Mouse (Mus musculus) midbrain, embryonic 14.5 days (tissue): ENCODE results near the gene Pptc7. TPM values are rescaled to one million over a fixed set of nuclear protein-coding genes. Genes with fewer than 3 reads are reported as not detected.

Experiments
- ATAC-seq: fragments of 200-750 bp; cut with Nextera tagmentation; 2 replicates; pipeline ENCODE4 v1.8.0; 2017; ENCODE audit warnings: moderate number of reproducible peaks, moderate library complexity; ENCODE audit not compliant: low FRiP score, low TSS enrichment
- DNase-seq: peaks from one replicate; pipeline ENCODE4 v3.0.0-alpha.2; 2015
- H3K27ac ChIP-seq: fragments of 300-500 bp; sonication (generic); replicated peaks from 2 replicates; pipeline ENCODE4 v1.5.1; 2014; ENCODE audit warnings: mild to moderate bottlenecking, low read depth, low read length, moderate library complexity
- H3K27me3 ChIP-seq: fragments of 300-500 bp; sonication (generic); 2 replicates; pipeline ENCODE4 v1.6.1; 2014; ENCODE audit warnings: low read length, control low read depth, mixed read lengths; ENCODE audit not compliant: control insufficient read depth, insufficient read depth
- H3K36me3 ChIP-seq: fragments of 300-500 bp; sonication (generic); 2 replicates; pipeline ENCODE4 v1.6.1; 2014; ENCODE audit warnings: low read length, control low read depth; ENCODE audit not compliant: control insufficient read depth, insufficient read depth
- H3K4me1 ChIP-seq: fragments of 300-500 bp; sonication (generic); 2 replicates; pipeline ENCODE4 v1.6.1; 2014; ENCODE audit warnings: mild to moderate bottlenecking, antibody characterized with exemption, low read length, control low read depth; ENCODE audit not compliant: control insufficient read depth, insufficient read depth
- H3K4me2 ChIP-seq: fragments of 300-500 bp; sonication (generic); 2 replicates; pipeline ENCODE4 v1.6.1; 2014; ENCODE audit warnings: mild to moderate bottlenecking, low read length, moderate library complexity
- H3K4me3 ChIP-seq: fragments of 300-500 bp; sonication (generic); replicated peaks from 2 replicates; pipeline ENCODE4 v1.5.1; 2014; ENCODE audit warnings: low read depth, low read length
- H3K9ac ChIP-seq: fragments of 300-500 bp; sonication (generic); replicated peaks from 2 replicates; pipeline ENCODE4 v1.6.1; 2014; ENCODE audit warnings: mild to moderate bottlenecking, low read length, moderate library complexity
- H3K9me3 ChIP-seq: fragments of 300-500 bp; sonication (generic); 2 replicates; pipeline ENCODE4 v1.6.1; 2016; ENCODE audit warnings: low read length, control low read depth, mixed read lengths; ENCODE audit not compliant: control insufficient read depth
- WGBS: fragments of 180-500 bp; shearing (Covaris S2); extraction: QIAGEN DNeasy Blood & Tissue Kit; methylation state at CpG from one replicate; pipeline ENCODE4 v1.1.7; 2014; 5-methylcytosine and 5-hydroxymethylcytosine counted together
- polyA plus RNA-seq: library from polyadenylated mRNA; unstranded; fragments of >200 nt; fragmentation: Nextera tagmentation; extraction: Ambion mirVana; gene quantifications from 2 replicates; pipeline ENCODE4 v1.2.1, GENCODE M21; 2014

Pptc7 gene
- polyA plus RNA-seq, 1 experiment from 2014 or later: 9.1 TPM

- Histone ChIP-seq H3K9ac (no peak overlapping the region), H3K4me3 (no peak overlapping the region), H3K4me1 (0 out of 2 replicates have a peak, but pooled peaks cover 4% of the 10 kb centered on the region), H3K27ac (0 out of 2 replicates have a peak overlapping the region, but pooled peaks have one; percentile 3), H3K4me2 (no peak overlapping the region), H3K36me3 (no peaks in the 10 kb centered on the region), H3K27me3 (no peaks in the 10 kb centered on the region), H3K9me3 (no peaks in the 10 kb centered on the region)
- WGBS: 73% methylated on average over 17 of the region's 17 CpGs
- ATAC-seq: no peak
- no peak for DNase-seq
Observed at GRCm38 (mm10) chr5:122302810-122303745, 18.9 kb downstream of the Pptc7 start.

DNA sequence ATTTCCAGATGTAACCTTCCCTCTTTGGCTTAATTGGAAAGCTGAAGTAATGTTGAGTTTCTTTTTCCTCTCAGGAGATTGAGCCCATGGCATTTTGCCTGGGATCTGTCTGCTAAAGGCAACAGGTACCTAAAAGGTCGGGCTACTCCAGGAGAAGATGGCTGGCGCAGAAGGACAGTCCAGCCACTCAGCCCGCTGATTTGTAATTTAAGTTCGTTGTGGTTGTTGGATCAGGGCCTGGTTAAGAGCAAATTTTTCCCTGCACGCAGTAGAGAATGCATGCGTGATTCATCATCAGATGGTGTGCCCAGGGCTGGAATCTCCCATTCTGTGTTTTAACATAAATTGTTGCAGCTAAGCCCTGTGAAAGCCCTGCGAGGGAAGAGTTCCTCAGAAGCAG is 19.8 kb downstream of the Pptc7 start:
- H3K9ac ChIP-seq: no peak overlapping the region
- WGBS: 92% methylated on average over 7 of the region's 7 CpGs

DNA sequence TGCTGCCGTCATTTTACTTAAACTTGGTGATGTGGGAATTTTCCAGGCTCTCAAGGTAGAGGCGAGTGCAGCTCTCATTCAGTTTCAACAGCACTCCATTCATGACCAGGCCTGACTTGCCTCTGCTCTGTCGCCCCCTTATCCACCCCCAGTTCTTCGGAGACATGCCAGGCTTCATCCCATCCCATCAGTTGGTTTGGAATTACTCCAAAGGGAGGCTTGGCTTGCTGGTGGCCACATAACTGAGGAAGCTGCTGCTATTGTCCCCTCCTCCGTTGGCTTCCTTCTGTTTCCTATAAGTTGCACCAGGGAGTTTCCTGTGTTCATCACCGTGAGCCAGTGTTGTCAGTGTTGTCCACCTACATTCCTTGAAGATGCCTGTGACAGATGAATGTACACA is 20.4 kb downstream of the Pptc7 start:
- Histone ChIP-seq H3K9me3 (no peaks in the 10 kb centered on the region), H3K27ac (no peak overlapping the region)
- DNase-seq: no peak

More for the DNA sequence above, 19.8 kb downstream of the Pptc7 start:
- no peak for ATAC-seq
- peaks cover 7% of the 10 kb centered on the region for H3K36me3 ChIP-seq
- no peak overlapping the region for H3K27ac ChIP-seq
- no peak overlapping the region for H3K4me2 ChIP-seq
- H3K4me1 ChIP-seq: 0 out of 2 replicates have a peak, but pooled peaks cover 4% of the 10 kb centered on the region
- no peaks in the 10 kb centered on the region for H3K9me3 ChIP-seq
- no peak for DNase-seq
- H3K27me3 ChIP-seq: no peaks in the 10 kb centered on the region
- H3K4me3 ChIP-seq: no peak overlapping the region

GRCm38 (mm10) chr5:122305472-122305871 is 21.3 kb downstream of the Pptc7 start:
- no peak overlapping the region for H3K27ac ChIP-seq
- ATAC-seq (no peak), DNase-seq (no peak)
- 0 out of 2 replicates have a peak, but pooled peaks cover 4% of the 10 kb centered on the region for H3K4me1 ChIP-seq
- no peaks in the 10 kb centered on the region for H3K27me3 ChIP-seq
- H3K4me3 ChIP-seq: no peak overlapping the region
- no peak overlapping the region for H3K4me2 ChIP-seq
- WGBS: 91% methylated on average over 7 of the region's 7 CpGs
- H3K9me3 ChIP-seq: no peaks in the 10 kb centered on the region
- peaks cover 12% of the 10 kb centered on the region for H3K36me3 ChIP-seq
- no peak overlapping the region for H3K9ac ChIP-seq

More for the DNA sequence above, 20.4 kb downstream of the Pptc7 start:
- Histone ChIP-seq H3K4me1 (0 out of 2 replicates have a peak, but pooled peaks cover 4% of the 10 kb centered on the region), H3K4me2 (no peak overlapping the region), H3K4me3 (no peak overlapping the region), H3K9ac (no peak overlapping the region), H3K27me3 (no peaks in the 10 kb centered on the region), H3K36me3 (peaks cover 10% of the 10 kb centered on the region)
- no peak for ATAC-seq
- 89% methylated on average over 6 of the region's 6 CpGs for WGBS

DNA sequence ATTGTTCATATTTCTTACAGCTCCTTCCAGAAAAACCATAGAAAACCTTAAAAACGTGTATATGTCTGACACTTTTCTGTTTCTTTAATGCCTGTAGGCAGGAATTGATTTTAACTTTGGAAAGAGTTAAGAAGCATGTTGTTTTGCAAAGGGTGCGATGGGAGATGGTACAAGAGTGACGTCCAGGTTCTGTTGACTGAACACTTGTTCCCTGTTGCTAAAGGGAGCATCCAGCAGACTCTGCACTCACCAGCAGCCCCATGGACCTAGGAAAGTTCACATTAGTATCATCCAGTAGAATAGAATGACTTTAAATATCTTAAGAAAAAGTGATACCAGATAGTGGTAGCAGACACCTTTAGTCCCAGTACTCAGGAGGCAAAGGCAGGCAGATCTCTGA is 22.4 kb downstream of the Pptc7 start:
- DNase-seq: no peak
- no peak overlapping the region for H3K9ac ChIP-seq
- no peak overlapping the region for H3K4me2 ChIP-seq
- H3K27me3 ChIP-seq: no peaks in the 10 kb centered on the region
- no peaks in the 10 kb centered on the region for H3K9me3 ChIP-seq
- no peak for ATAC-seq
- no peak overlapping the region for H3K4me3 ChIP-seq
- 0 out of 2 replicates have a peak, but pooled peaks cover 4% of the 10 kb centered on the region for H3K4me1 ChIP-seq
- no peak overlapping the region for H3K27ac ChIP-seq
- H3K36me3 ChIP-seq: peaks cover 19% of the 10 kb centered on the region
- WGBS: 93% methylated on average over 3 of the region's 3 CpGs

DNA sequence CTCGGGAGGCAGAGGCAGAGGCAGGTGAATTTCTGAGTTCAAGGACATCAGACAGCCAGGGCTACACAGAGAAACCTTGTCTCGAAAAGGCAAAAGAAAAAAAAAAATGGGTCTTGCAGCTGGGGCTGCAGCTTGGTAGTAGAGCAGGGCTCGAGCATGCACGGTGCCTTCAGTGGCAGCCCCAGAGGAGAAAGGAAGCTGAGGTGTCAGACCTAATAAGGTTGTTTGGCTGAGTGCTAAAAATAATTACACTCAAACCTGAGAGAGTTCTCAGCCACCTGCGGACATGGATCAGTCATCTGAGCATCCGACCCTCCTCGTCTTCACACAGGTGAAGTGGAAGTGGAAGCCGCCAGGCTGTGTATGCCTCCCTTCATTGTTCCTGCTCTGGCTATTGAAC is 26.5 kb downstream of the Pptc7 start:
- H3K27ac ChIP-seq: no peak overlapping the region
- no peak overlapping the region for H3K9ac ChIP-seq
- H3K36me3 ChIP-seq: peaks cover 44% of the 10 kb centered on the region
- no peak overlapping the region for H3K4me3 ChIP-seq
- H3K9me3 ChIP-seq: no peaks in the 10 kb centered on the region
- no peak for DNase-seq
- ATAC-seq: no peak
- no peak overlapping the region for H3K4me2 ChIP-seq
- no peaks in the 10 kb centered on the region for H3K4me1 ChIP-seq
- no peaks in the 10 kb centered on the region for H3K27me3 ChIP-seq
- 84% methylated on average over 8 of the region's 8 CpGs for WGBS

GRCm38 (mm10) chr5:122311692-122312091 is 27.5 kb downstream of the Pptc7 start:
- Histone ChIP-seq H3K4me1 (no peaks in the 10 kb centered on the region), H3K27me3 (no peaks in the 10 kb centered on the region), H3K9me3 (no peaks in the 10 kb centered on the region), H3K9ac (no peak overlapping the region), H3K36me3 (peaks cover 44% of the 10 kb centered on the region), H3K4me3 (no peak overlapping the region), H3K27ac (0 out of 2 replicates have a peak overlapping the region, but pooled peaks have one; percentile 32), H3K4me2 (no peak overlapping the region)
- DNase-seq: no peak
- no peak for ATAC-seq
- 57% methylated on average over 7 of the region's 7 CpGs for WGBS

DNA sequence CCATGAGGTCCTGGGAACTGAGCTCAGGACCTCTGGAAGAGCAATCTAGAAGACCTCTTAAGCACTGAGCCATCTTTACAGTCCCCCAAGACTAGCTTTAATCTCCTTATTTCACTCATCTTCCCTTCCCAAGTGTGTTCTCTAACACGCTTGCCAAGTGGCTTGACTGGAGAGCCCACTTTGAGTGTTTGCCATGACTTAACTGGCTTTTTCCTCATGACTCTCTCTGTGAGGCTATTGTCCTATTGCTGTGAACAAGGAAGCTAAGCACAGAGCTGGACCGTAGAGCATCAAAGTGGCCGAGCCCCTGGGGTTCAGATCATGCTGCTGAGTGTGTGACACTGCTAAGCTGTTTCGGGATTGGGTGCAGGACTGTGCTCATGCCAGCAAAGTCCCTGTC is 28.2 kb downstream of the Pptc7 start:
- Histone ChIP-seq H3K4me2 (no peak overlapping the region), H3K9me3 (no peaks in the 10 kb centered on the region), H3K4me3 (no peak overlapping the region), H3K27me3 (no peaks in the 10 kb centered on the region), H3K4me1 (no peaks in the 10 kb centered on the region), H3K27ac (no peak overlapping the region), H3K36me3 (peaks cover 48% of the 10 kb centered on the region), H3K9ac (no peak overlapping the region)
- WGBS: 82% methylated on average over 4 of the region's 4 CpGs
- no peak for DNase-seq
- ATAC-seq: no peak
